Mouse (Mus musculus): ENCODE data around the gene Aaas.

- TF ChIP-seq POLR2A (IDR thresholded peaks at IDR 0.05; ENCODE audit: low read depth, low read length) (no peak), CTCF (IDR thresholded peaks at IDR 0.05; ENCODE audit: extremely low read depth, insufficient read depth, insufficient read length, insufficient replicate concordance) (no peak)
Measured at GRCm38 (mm10) chr15:102392520-102392919, 41.9 kb upstream of the Aaas start.

Data from spleen, adult 2 months (tissue).